ENCODE assay signal across 10 mouse cellular contexts in the genomic region with DNA sequence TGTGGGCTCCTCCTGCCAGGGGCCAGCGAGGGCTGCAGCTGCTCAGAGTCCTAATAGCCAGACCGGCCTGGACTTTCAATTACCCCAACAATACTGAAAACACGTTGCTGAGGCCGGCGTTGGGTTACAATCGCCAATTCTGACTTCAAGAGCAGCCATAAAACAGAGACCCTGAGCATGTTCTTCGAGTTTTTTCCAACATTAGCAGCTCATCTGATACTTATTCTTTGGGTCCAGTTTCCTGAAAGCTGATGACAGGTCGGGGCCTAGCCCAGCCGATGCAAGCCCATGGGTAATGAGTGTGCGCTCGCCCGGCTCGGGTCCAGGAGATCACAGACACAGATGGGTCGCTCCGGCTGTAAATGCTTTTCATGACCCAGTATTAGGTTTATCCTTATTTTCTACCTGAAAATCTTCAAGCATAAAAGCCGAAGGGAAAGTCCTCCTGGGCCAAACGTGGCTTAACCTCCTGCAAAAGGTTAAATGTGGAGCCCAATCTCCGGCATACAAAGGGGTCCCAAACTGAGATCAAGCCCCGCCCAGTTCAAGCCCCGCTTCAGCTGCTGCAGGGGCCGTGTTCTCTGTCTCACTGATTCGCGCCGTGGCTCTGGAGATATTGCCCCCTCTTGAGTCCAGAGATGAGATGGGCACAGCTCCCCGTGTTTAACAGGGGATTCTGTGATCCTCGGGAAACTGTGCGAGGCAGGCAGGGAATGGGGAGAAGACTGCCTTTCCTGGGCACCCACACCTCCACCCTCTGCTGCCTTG.
DNase-seq lines count a peak whose midpoint lies in the region; ATAC-seq lines count a peak whose summit lies in the region.
"Had no signal": no experiment of that assay in that cellular context is flagged by ENCODE, and none has a peak within 500 bp of the region (broad histone marks: within the 10 kb centered on the region; RNA-seq: fewer than 3 reads in every experiment).

No protein-coding gene starts in this region.

- H3K4me1 ChIP-seq in liver, embryonic 11.5 days (replicated peaks; ENCODE audit: control insufficient read depth, insufficient read depth, low read length), result no peaks in the 10 kb centered on the region
- no peaks in the 10 kb centered on the region for H3K4me1 ChIP-seq in forebrain, embryonic 14.5 days (ENCODE audit: control insufficient read depth, insufficient read depth, low read length)
- H3K4me1 ChIP-seq in neural tube, embryonic 13.5 days (replicated peaks), result peaks cover 13% of the 10 kb centered on the region
- H3K4me1 ChIP-seq: stomach, embryonic 15.5 days had no signal

- H3K4me3 ChIP-seq in liver, embryonic 11.5 days (ENCODE audit: low read depth, low read length), result no peak overlapping the region
- no peak overlapping the region for H3K4me3 ChIP-seq in forebrain, embryonic 14.5 days (ENCODE audit: low read depth, low read length)
- H3K4me3 ChIP-seq in neural tube, embryonic 13.5 days, result no peak overlapping the region
- H3K4me3 ChIP-seq: stomach, embryonic 15.5 days had no signal

- WGBS in liver, embryonic 11.5 days, result 59% methylated on average over 27 of the region's 27 CpGs
- WGBS in forebrain, embryonic 14.5 days, result 45% methylated on average over 27 of the region's 27 CpGs
- 27% methylated on average over 27 of the region's 27 CpGs for WGBS in neural tube, embryonic 13.5 days

- peaks cover 5% of the 10 kb centered on the region; the same call in 1 of the 2 replicates for H3K27me3 ChIP-seq in liver, embryonic 11.5 days (replicated peaks; ENCODE audit: control insufficient read depth, insufficient read depth, low read length)
- no peaks in the 10 kb centered on the region for H3K27me3 ChIP-seq in forebrain, embryonic 14.5 days (replicated peaks; ENCODE audit: control insufficient read depth, insufficient read depth, low read length)
- H3K27me3 ChIP-seq in neural tube, embryonic 13.5 days, result peaks cover 42% of the 10 kb centered on the region

- H3K9ac ChIP-seq in liver, embryonic 11.5 days (ENCODE audit: low read depth, low read length), result no peak overlapping the region
- H3K9ac ChIP-seq in forebrain, embryonic 14.5 days (ENCODE audit: low read length), result peak overlapping the region; percentile 17; the same call in 1 of the 2 replicates
- no peak overlapping the region for H3K9ac ChIP-seq in neural tube, embryonic 13.5 days
- H3K9ac ChIP-seq: liver, postnatal 0 days; stomach, embryonic 15.5 days had no signal

- no peak for ATAC-seq in liver, embryonic 11.5 days (replicated peaks; ENCODE audit: low FRiP score)
- no peak for ATAC-seq in forebrain, embryonic 14.5 days
- no peak for ATAC-seq in neural tube, embryonic 13.5 days (ENCODE audit: low read depth)
- no peak for ATAC-seq in activated CD4-positive, CD25-positive, alpha-beta regulatory T cell, adult 4 months
- ATAC-seq: liver, postnatal 0 days had no signal

- peak; percentile 76 for DNase-seq in heart, adult 11 months
- no peak for DNase-seq in heart, adult 8-10 months (ENCODE audit: low spot score)
- peak; percentile 2 for DNase-seq in liver
- DNase-seq in liver, embryonic 11.5 days (ENCODE audit: low spot score), result no peak
- no peak for DNase-seq in forebrain, embryonic 14.5 days (ENCODE audit: low spot score)
- no peak for DNase-seq in spleen, adult 18-20 months
- DNase-seq: liver, postnatal 0 days had no signal

- H3K4me2 ChIP-seq in liver, embryonic 11.5 days, result no peak overlapping the region
- peak overlapping the region; percentile 21; the same call in 1 of the 2 replicates for H3K4me2 ChIP-seq in forebrain, embryonic 14.5 days (ENCODE audit: low read length)
- H3K4me2 ChIP-seq in neural tube, embryonic 13.5 days, result 0 out of 2 replicates have a peak overlapping the region, but pooled peaks have one; percentile 7
- H3K4me2 ChIP-seq: stomach, embryonic 15.5 days had no signal

- no peaks in the 10 kb centered on the region for H3K9me3 ChIP-seq in liver, embryonic 11.5 days (ENCODE audit: control insufficient read depth, low read length)
- no peaks in the 10 kb centered on the region for H3K9me3 ChIP-seq in forebrain, embryonic 14.5 days (replicated peaks; ENCODE audit: control insufficient read depth, low read length)
- H3K9me3 ChIP-seq in neural tube, embryonic 13.5 days, result no peaks in the 10 kb centered on the region
- H3K9me3 ChIP-seq: stomach, embryonic 15.5 days had no signal

- H3K27ac ChIP-seq in liver, embryonic 11.5 days (ENCODE audit: low read depth, low read length), result no peak overlapping the region
- H3K27ac ChIP-seq in forebrain, embryonic 14.5 days (ENCODE audit: low read depth, low read length), result no peak overlapping the region
- no peak overlapping the region for H3K27ac ChIP-seq in neural tube, embryonic 13.5 days (replicated peaks)
- H3K27ac ChIP-seq: stomach, embryonic 15.5 days had no signal

- no peaks in the 10 kb centered on the region for H3K36me3 ChIP-seq in liver, embryonic 11.5 days (ENCODE audit: control insufficient read depth, insufficient read depth, low read length)
- H3K36me3 ChIP-seq in forebrain, embryonic 14.5 days (ENCODE audit: control insufficient read depth, insufficient read depth, low read length), result no peaks in the 10 kb centered on the region
- H3K36me3 ChIP-seq in neural tube, embryonic 13.5 days, result no peaks in the 10 kb centered on the region
- H3K36me3 ChIP-seq: stomach, embryonic 15.5 days had no signal

Comparison
In these comparisons a context has a peak if more than half of its experiments do, and no peak if none do; other contexts are left out.
1. DNase-seq: peak in heart, adult 11 months (single experiment) and liver (single experiment); none in heart, adult 8-10 months (single experiment), liver, embryonic 11.5 days (single experiment), forebrain, embryonic 14.5 days (single experiment) and spleen, adult 18-20 months (0 of 2).